In the genomic region with DNA sequence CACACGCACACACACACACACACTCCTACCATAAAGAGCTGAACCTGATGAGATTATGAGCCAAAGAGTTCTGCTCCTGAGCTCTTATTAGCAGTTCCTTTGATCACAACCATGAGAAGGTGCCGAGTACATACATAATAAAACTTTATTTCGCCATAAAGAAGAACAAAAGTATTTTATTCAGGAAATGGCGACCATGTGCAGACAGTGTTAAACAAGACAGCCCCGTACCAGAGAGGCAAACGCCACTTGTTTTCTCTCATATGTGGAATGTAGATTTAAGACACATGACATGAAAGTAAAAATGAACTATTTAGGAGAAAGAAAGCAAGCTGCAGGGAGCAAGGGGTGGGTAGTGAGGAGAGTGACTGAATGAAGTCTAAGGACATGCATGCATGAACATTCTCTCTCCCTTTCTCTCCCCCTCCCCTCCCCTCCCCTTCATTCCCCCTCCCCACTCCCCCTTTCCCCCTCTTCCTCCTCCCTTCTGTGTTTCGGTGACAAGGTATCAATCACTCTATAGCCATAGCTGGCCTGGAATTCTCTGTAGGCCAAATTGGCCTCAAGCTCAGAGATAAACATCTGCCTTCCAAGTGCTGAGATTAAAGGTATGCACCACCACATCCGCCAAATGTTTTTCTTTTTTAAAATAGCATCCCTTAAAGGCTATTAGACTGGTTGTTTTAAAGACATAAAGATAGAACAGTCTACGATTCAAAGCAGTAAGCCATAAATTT, we compare ENCODE assay signal across 17 mouse cellular contexts.
DNase-seq lines count a peak whose midpoint lies in the region; ATAC-seq lines count a peak whose summit lies in the region.
"Had no signal": no experiment of that assay in that cellular context is flagged by ENCODE, and none has a peak within 500 bp of the region (broad histone marks: within the 10 kb centered on the region; RNA-seq: fewer than 3 reads in every experiment).

No protein-coding gene starts in this region.

- no peak overlapping the region for H3K4me3 ChIP-seq in hindbrain, embryonic 11.5 days (ENCODE audit: low read depth, low read length)
- no peak overlapping the region for H3K4me3 ChIP-seq in hindbrain, embryonic 14.5 days (replicated peaks; ENCODE audit: low read length)
- no peak overlapping the region for H3K4me3 ChIP-seq in midbrain, embryonic 13.5 days (replicated peaks)
- H3K4me3 ChIP-seq in midbrain, embryonic 16.5 days (ENCODE audit: low read depth, low read length): no peak overlapping the region
- H3K4me3 ChIP-seq in intestine, embryonic 15.5 days (replicated peaks): no peak overlapping the region
- H3K4me3 ChIP-seq in neural tube, embryonic 14.5 days (ENCODE audit: low read depth, low read length): no peak overlapping the region
- H3K4me3 ChIP-seq: megakaryocyte, embryonic 14.5 days; myocyte had no signal

- ATAC-seq in hindbrain, embryonic 11.5 days (ENCODE audit: low FRiP score): peak; percentile 72
- ATAC-seq in hindbrain, embryonic 14.5 days (ENCODE audit: low FRiP score): no peak
- 0 out of 2 replicates have a peak, but pooled peaks have one; percentile 4 for ATAC-seq in midbrain, embryonic 13.5 days
- ATAC-seq in midbrain, embryonic 16.5 days: no peak
- ATAC-seq in intestine, embryonic 15.5 days: 0 out of 2 replicates have a peak, but pooled peaks have one; percentile 71
- ATAC-seq in neural tube, embryonic 14.5 days (ENCODE audit: low read depth): peak; percentile 49; the same call in 1 of the 2 replicates
- ATAC-seq: hindbrain, postnatal 0 days had no signal

- H3K27ac ChIP-seq in hindbrain, embryonic 11.5 days (ENCODE audit: low read depth, low read length): no peak overlapping the region
- no peak overlapping the region for H3K27ac ChIP-seq in hindbrain, embryonic 14.5 days
- H3K27ac ChIP-seq in midbrain, embryonic 13.5 days: no peak overlapping the region
- H3K27ac ChIP-seq in midbrain, embryonic 16.5 days (ENCODE audit: low read length): no peak overlapping the region
- H3K27ac ChIP-seq in intestine, embryonic 15.5 days: no peak overlapping the region
- H3K27ac ChIP-seq in neural tube, embryonic 14.5 days (ENCODE audit: low read depth, low read length): no peak overlapping the region
- H3K27ac ChIP-seq: hindbrain, postnatal 0 days had no signal

- intact Hi-C loops in left cerebral cortex, postnatal 25 days (cut with DNase I): no loop called here

- no peak overlapping the region for H3K4me2 ChIP-seq in hindbrain, embryonic 11.5 days (replicated peaks; ENCODE audit: low read depth, low read length)
- H3K4me2 ChIP-seq in hindbrain, embryonic 14.5 days (replicated peaks): no peak overlapping the region
- no peak overlapping the region for H3K4me2 ChIP-seq in midbrain, embryonic 13.5 days (replicated peaks)
- H3K4me2 ChIP-seq in midbrain, embryonic 16.5 days (ENCODE audit: low read length): no peak overlapping the region
- H3K4me2 ChIP-seq in intestine, embryonic 15.5 days (replicated peaks): no peak overlapping the region
- H3K4me2 ChIP-seq in neural tube, embryonic 14.5 days (ENCODE audit: low read depth, low read length): no peak overlapping the region

- no peaks in the 10 kb centered on the region for H3K36me3 ChIP-seq in hindbrain, embryonic 11.5 days (ENCODE audit: control insufficient read depth, insufficient read depth, low read length)
- H3K36me3 ChIP-seq in hindbrain, embryonic 14.5 days (replicated peaks; ENCODE audit: control insufficient read depth, insufficient read depth): no peaks in the 10 kb centered on the region
- H3K36me3 ChIP-seq in midbrain, embryonic 13.5 days: no peaks in the 10 kb centered on the region
- no peaks in the 10 kb centered on the region for H3K36me3 ChIP-seq in midbrain, embryonic 16.5 days (ENCODE audit: control insufficient read depth, insufficient read depth, low read length)
- no peaks in the 10 kb centered on the region for H3K36me3 ChIP-seq in intestine, embryonic 15.5 days
- H3K36me3 ChIP-seq in neural tube, embryonic 14.5 days (ENCODE audit: control insufficient read depth, insufficient read depth, low read length): no peaks in the 10 kb centered on the region

- no peaks in the 10 kb centered on the region for H3K27me3 ChIP-seq in hindbrain, embryonic 11.5 days (ENCODE audit: control insufficient read depth, insufficient read depth, low read length)
- no peaks in the 10 kb centered on the region for H3K27me3 ChIP-seq in hindbrain, embryonic 14.5 days (ENCODE audit: control insufficient read depth, insufficient read depth, low read length)
- H3K27me3 ChIP-seq in midbrain, embryonic 13.5 days: no peaks in the 10 kb centered on the region
- no peaks in the 10 kb centered on the region for H3K27me3 ChIP-seq in midbrain, embryonic 16.5 days (ENCODE audit: control insufficient read depth, insufficient read depth, low read depth, low read length)
- H3K27me3 ChIP-seq in intestine, embryonic 15.5 days (replicated peaks): no peaks in the 10 kb centered on the region
- H3K27me3 ChIP-seq in neural tube, embryonic 14.5 days (ENCODE audit: control insufficient read depth, insufficient read depth, low read length): no peaks in the 10 kb centered on the region
- H3K27me3 ChIP-seq: megakaryocyte, embryonic 14.5 days had no signal

- 69% methylated on average over 9 of the region's 9 CpGs for WGBS in hindbrain, embryonic 11.5 days
- 61% methylated on average over 9 of the region's 9 CpGs for WGBS in hindbrain, embryonic 14.5 days
- 65% methylated on average over 9 of the region's 9 CpGs for WGBS in midbrain, embryonic 13.5 days
- WGBS in midbrain, embryonic 16.5 days: 55% methylated on average over 9 of the region's 9 CpGs
- WGBS in intestine, embryonic 15.5 days: 39% methylated on average over 9 of the region's 9 CpGs
- whole genome bisulfite sequencing in neural tube, embryonic 14.5 days: 41% methylated on average over 9 of the region's 9 CpGs

- H3K9me3 ChIP-seq in hindbrain, embryonic 11.5 days (ENCODE audit: control insufficient read depth, low read length): no peaks in the 10 kb centered on the region
- H3K9me3 ChIP-seq in hindbrain, embryonic 14.5 days (ENCODE audit: control insufficient read depth, low read length): no peaks in the 10 kb centered on the region
- no peaks in the 10 kb centered on the region for H3K9me3 ChIP-seq in midbrain, embryonic 13.5 days
- H3K9me3 ChIP-seq in midbrain, embryonic 16.5 days (replicated peaks; ENCODE audit: control insufficient read depth, low read length, poor library complexity, severe bottlenecking): 0 out of 2 replicates have a peak, but pooled peaks cover 2% of the 10 kb centered on the region
- no peaks in the 10 kb centered on the region for H3K9me3 ChIP-seq in intestine, embryonic 15.5 days
- no peaks in the 10 kb centered on the region for H3K9me3 ChIP-seq in neural tube, embryonic 14.5 days (ENCODE audit: control insufficient read depth, low read length)

- H3K9ac ChIP-seq in hindbrain, embryonic 11.5 days (ENCODE audit: low read depth, low read length): no peak overlapping the region
- no peak overlapping the region for H3K9ac ChIP-seq in hindbrain, embryonic 14.5 days
- no peak overlapping the region for H3K9ac ChIP-seq in midbrain, embryonic 13.5 days (replicated peaks)
- no peak overlapping the region for H3K9ac ChIP-seq in midbrain, embryonic 16.5 days (ENCODE audit: low read depth, low read length)
- H3K9ac ChIP-seq in intestine, embryonic 15.5 days: no peak overlapping the region
- H3K9ac ChIP-seq in neural tube, embryonic 14.5 days (replicated peaks; ENCODE audit: low read depth, low read length): no peak overlapping the region

- DNase-seq in hindbrain, embryonic 11.5 days (ENCODE audit: low spot score): no peak
- no peak for DNase-seq in hindbrain, embryonic 14.5 days (ENCODE audit: low spot score)
- DNase-seq in left cerebral cortex, postnatal 25 days (ENCODE audit: low spot score in 2 of 2): no peak
- no peak for DNase-seq in gastrocnemius, adult 18-20 months (ENCODE audit: low spot score)
- DNase-seq: cerebellum, adult 18-20 months; heart, adult 11 months; layer of hippocampus, adult 9-11 months; lung, adult 18-20 months; right cerebral cortex, postnatal 4 days; thymus, postnatal 36 days had no signal

- H3K4me1 ChIP-seq in hindbrain, embryonic 11.5 days (replicated peaks; ENCODE audit: control insufficient read depth, insufficient read depth, low read length): no peaks in the 10 kb centered on the region
- H3K4me1 ChIP-seq in hindbrain, embryonic 14.5 days (replicated peaks; ENCODE audit: control insufficient read depth, insufficient read depth, low read length): no peaks in the 10 kb centered on the region
- H3K4me1 ChIP-seq in midbrain, embryonic 13.5 days (replicated peaks): no peaks in the 10 kb centered on the region
- no peaks in the 10 kb centered on the region for H3K4me1 ChIP-seq in midbrain, embryonic 16.5 days (ENCODE audit: control insufficient read depth, insufficient read depth, low read length)
- H3K4me1 ChIP-seq in intestine, embryonic 15.5 days (replicated peaks): no peaks in the 10 kb centered on the region
- no peaks in the 10 kb centered on the region for H3K4me1 ChIP-seq in neural tube, embryonic 14.5 days (ENCODE audit: control insufficient read depth, insufficient read depth, low read length)
- H3K4me1 ChIP-seq: megakaryocyte, embryonic 14.5 days had no signal

Comparison
In these comparisons a context has a peak if more than half of its experiments do, and no peak if none do; other contexts are left out.
1. ATAC-seq: peak in hindbrain, embryonic 11.5 days (single experiment), midbrain, embryonic 13.5 days (single experiment), intestine, embryonic 15.5 days (single experiment) and neural tube, embryonic 14.5 days (single experiment); none in hindbrain, embryonic 14.5 days (single experiment) and midbrain, embryonic 16.5 days (single experiment).